Mouse (Mus musculus) adrenal gland, adult 2 months (tissue): ENCODE measurements around the gene Lmbrd1. TPM values are rescaled to one million over a fixed set of nuclear protein-coding genes. Genes with fewer than 3 reads are reported as not detected.
A peak's percentile ranks its signal among the peaks of the same experiment; 100 is the strongest.
"Not testable (repeated sequence)": the region's sequence is repeated elsewhere in the genome, so short reads cannot be mapped to it uniquely, and the experiment has no call there.

Experiments used
- DNase-seq: peaks from one replicate; pipeline ENCODE4 v3.0.0; 2021
- long read RNA-seq: library from polyadenylated mRNA; stranded (forward); transcript quantifications from one replicate; pipeline ENCODE4 v2.0.0, GENCODE M21; 2021
- polyA plus RNA-seq: library from polyadenylated mRNA; depleted of rRNA; stranded (reverse); fragments of >200 nt; gene quantifications from 2 replicates; pipeline ENCODE4 v1.2.3, GENCODE M21; 2012; rRNA removed
- total RNA-seq, 2 experiments: library from RNA; stranded (reverse); gene quantifications; 2 replicates each; pipeline ENCODE4 v1.2.3; 2021

Lmbrd1 gene
- total RNA-seq (10 to 100 TPM; 78.3 to 80.9 TPM), polyA plus RNA-seq (7.9 and 8.3 TPM in 2 replicates)
- long read RNA-seq, full-length matches to known transcripts: 69 of 79 reads
- long read RNA-seq, partial matches to known transcripts: 2 of 79 reads
- long read RNA-seq, other reads (novel, unspliced or antisense): 8 of 79 reads

DNA sequence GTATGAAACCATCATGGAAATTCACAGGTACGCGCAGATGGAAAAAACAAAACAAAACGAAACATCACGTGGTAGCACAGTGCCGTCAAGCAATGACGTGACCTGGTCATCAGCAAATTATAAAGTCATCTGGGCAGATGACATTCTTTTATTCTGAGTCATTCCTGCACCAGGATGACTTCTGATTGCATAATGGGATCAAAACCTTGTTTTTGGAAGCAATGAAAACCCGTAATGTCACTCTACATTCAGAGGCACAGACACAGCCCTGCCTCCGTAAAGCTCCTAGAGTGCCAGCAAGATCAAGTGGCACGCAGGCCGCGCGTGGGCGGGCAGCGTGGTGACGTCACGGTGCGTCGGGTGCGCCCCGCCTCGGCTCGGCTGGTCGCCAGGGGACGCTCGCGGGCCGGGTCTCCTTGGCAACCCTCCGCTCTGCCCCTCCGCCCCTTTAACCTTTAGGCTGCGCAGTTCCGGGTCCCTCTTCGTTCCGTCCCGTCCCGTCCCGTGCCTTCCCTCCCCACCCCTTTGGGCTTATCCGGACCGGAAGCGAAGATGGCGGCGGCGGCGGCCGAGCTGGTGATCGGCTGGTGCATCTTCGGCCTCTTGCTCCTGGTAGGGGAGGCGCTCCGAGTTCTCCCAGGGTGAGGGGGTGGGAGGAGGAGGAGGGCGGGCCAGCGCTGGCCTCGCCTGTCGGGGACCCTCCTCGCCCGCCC lies at the start of gene Lmbrd1:
Gene Lmbrd1 (plus strand): TSS at position 426 of the 713 bp plus-strand sequence.
- DNase-seq: peak; percentile 97

DNA sequence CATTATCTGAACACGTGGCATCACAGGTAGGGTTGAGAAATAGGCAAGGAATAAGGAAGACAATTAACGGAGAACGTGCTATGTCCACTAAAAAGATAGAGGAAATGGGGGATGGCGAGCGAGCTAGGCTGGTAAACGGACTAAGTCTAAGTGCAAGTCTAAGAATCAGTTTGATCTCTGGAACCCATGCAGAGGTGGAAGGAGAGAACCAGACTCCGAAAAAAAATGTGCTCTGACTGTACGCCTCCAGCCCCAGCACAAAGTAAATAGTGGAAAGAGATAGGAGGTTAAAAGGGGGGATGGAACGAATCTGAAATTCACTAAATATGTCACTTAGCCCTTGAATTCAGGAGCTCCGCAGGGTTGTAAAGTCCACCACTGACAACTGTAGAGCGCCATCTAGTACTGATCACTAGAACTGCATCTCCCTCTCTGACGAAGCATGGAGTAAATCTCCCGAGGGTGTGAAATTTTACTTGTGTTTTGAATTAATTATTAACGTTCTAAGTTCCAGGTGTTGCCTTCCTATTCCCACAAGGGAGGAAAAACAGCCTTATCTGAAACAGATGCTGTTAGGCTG lies 44.8 kb upstream of the Lmbrd1 start:
- no peak for DNase-seq

GRCm38 (mm10) chr1:24650100-24650499 lies 28.3 kb upstream of the Lmbrd1 start:
- DNase-seq: no peak

DNA sequence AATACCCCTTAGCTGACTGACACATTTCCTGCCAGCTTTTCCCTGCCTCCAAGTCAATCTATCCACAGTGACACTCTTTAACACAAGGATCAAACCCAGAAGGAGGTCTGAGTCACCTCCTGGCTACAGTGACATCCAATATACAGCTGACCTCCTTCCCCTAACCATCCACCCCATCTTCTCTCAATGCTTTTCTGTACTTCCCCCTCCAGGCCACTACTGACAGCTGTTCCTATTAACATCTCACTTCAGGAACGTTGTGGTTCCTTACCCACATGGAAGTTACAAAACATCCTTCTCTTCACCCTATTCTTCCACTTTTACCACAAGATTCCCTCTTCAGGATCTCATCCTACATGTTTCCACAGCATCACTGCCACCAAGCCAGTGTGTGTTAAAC lies 18.5 kb upstream of the Lmbrd1 start:
- no peak for DNase-seq

GRCm38 (mm10) chr1:24660662-24661061 lies 17.8 kb upstream of the Lmbrd1 start:
- not testable (repeated sequence) for DNase-seq

- DNase-seq: no peak
Measured at GRCm38 (mm10) chr1:24661551-24661950, 16.9 kb upstream of the Lmbrd1 start.

- no peak for DNase-seq
Measured at GRCm38 (mm10) chr1:24664158-24664557, 14.3 kb upstream of the Lmbrd1 start.

DNA sequence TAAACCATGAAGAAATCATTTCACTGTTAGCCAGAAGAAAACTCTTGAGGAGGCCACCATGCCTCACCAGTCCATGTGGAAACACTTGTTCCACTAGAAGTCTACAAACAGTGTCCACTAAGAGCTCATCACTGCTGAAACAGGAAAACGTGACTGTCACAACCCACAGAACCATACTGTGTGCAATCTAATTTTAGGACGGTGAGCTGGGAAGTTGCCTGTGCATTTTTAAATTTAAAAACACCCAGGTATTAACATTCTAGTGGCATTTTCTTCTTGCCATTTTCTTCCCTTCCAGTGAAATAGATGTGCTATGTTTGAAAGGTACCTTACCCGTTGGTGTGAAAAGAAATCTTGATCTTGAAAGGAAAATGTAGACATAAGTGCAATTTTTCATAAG lies 5.2 kb upstream of the Lmbrd1 start:
- DNase-seq: no peak

DNA sequence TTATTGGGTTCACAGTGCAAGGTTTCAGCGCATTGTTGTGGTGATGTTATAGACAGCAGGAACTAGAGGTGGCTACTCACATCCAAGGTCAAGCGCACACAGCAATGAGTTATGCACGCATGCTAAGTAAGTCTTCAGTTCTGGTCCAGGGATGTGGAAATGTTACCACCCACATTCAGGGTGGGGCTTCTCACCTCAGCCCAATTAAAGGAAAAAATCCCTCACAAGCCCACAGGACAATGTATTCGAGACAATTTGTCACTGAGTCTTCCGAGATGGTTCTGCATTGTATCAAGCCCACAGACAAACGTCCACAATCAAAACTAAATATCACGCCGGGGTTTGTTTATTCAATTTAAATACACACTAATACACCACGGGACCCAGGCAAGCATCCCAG lies 724 bp upstream of the Lmbrd1 start:
- no peak for DNase-seq

DNA sequence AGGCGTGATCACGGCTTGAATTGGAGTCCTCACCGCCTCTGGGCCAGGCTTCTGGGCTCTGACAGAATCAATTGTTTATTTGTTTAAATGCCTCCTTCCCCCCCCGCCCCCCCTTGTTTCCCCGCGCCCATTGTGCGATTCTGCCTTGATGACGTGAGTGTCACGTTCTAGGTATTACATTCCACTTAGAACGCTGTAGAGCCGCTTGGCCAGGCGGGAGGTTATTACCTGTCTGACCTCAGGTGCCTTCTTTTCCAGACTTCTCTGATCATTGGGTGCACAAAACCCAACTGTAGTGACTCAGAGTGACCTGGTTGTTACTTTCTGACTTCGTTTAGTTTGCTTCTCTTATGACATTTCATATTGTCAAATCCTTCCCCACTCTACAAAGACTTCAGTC lies 641 bp downstream of the Lmbrd1 start:
- DNase-seq: no peak

- DNase-seq: no peak
Measured at GRCm38 (mm10) chr1:24680991-24681390, 2.6 kb downstream of the Lmbrd1 start.

DNA sequence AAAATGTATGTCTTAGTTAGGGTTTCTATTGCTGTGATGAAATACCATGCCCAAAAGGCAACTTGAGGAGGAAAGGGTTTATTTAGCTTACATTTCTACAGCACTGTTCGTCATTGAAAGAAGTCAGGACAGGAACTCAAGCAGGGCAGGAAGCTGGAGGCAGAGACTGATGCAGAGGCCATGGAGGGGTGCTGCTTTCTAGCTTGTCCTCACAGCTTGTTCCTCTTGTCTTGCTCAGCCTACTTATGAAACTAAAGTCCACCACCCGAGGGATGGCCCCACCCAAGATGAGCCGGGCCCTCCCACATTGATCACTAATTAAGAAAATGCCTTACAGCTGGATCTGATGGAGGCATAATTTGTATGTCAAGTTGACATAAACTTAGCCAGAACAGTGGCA lies 3.5 kb downstream of the Lmbrd1 start:
- no peak for DNase-seq

- DNase-seq: no peak
Measured at GRCm38 (mm10) chr1:24683947-24684346, 5.5 kb downstream of the Lmbrd1 start.

DNA sequence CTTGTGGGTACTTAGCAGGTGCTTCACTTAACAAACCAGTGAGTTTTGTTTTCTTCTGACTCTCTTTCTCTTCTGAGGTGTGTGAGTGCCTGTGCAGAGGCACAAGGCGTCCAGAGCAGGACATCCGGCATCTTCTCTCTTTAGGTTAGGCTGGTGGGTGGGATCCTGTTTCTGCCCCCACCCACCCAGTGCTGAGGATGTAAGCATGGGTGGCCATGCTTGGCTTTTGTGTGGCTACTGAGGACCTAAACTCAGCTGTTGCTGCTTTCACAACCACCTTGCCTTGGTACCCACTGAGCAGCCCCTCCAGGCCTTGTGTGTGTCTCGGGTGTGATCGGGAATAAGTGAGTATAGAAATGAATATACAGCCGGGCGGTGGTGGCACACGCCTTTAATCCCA lies 7.2 kb downstream of the Lmbrd1 start:
- no peak for DNase-seq

DNA sequence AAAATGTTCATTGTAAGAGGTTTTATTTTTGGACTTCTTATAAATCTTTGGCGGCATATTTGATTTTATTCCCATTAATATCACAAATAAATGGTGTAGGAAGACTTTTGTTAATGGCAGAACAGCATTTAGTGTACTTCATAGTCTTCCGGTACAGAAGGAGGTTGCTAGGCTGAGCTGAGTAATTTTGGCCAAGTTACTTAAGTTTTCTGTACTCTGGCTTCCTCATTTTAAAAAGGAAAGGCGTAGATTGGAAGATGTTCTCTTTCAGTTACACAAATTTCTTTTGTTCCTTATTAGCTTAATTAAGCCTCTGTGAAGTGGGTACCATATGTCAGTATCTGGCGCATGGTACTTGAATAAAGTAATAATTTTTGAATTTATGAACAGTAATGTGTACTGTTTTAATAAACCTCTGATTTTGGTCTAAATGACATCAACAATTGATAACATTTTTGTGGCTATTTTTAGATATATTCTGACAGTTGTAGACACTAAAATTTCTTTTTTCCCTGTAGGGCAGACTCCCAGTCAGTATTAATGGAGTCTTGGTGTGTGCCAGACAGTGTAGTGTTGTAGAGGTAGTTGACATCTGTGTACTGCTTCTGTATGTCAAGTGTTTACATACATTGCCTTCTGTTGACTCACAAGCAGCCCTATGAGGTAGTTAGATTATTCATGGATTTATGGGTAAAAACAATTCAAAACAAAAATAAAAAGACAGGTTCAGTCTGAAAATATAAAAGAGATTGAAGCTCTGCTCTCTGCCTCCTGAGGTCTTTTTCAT lies 8.0 kb downstream of the Lmbrd1 start:
- no peak for DNase-seq

- DNase-seq: no peak
Measured at GRCm38 (mm10) chr1:24697677-24698076, 19.2 kb downstream of the Lmbrd1 start.

GRCm38 (mm10) chr1:24698146-24698880 lies 19.9 kb downstream of the Lmbrd1 start:
- no peak for DNase-seq

DNA sequence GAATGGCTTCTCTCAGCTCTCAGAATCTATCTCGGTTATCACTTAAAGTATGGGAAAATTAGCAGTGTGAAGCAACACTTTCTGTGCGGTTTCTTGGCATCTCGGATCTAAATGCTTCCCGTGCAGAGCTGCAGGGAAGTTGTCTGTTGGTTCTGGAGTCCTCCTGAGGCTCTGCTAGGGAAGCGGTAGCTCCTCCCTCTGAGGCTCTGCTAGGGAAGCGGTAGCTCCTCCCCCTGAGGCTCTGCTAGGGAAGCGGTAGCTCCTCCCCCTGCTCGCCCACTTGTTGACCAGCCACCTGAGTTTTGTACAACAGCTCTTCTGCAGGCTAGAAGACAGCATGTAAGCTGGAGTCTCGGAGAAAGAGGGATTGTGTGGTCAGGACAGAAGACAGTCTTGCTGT lies 20.9 kb downstream of the Lmbrd1 start:
- peak; percentile 31 for DNase-seq

DNA sequence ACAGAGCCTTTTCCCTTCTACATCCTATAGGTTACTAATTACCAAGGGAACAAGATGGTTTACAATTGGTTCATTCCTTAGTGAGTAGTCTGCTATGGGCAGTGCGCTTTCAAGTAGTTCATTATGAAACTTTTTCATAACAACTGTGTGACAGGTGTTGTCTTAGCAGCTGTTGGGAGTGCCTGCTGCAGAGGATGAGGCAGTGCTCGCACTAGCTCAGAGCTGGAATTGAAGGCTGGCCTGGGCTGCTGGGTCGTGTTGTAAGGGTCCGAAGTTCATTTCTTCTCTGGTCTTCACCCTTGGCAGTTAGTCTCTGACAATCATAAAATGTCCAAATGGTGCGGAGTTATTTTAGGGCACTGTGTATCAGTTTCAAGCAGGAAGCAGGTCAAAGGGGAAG lies 21.8 kb downstream of the Lmbrd1 start:
- DNase-seq: no peak

- DNase-seq: no peak
Measured at GRCm38 (mm10) chr1:24703821-24704220, 25.4 kb downstream of the Lmbrd1 start.

- DNase-seq: peak; percentile 4
Measured at GRCm38 (mm10) chr1:24716301-24716700, 37.9 kb downstream of the Lmbrd1 start.

GRCm38 (mm10) chr1:24719621-24720020 lies 41.2 kb downstream of the Lmbrd1 start:
- DNase-seq: no peak
